Mouse (Mus musculus) testis, adult 2 months (tissue): ENCODE results near the gene Ssh1.

Experiments
- CTCF ChIP-seq: fragments of 200-500 bp; IDR thresholded peaks from 2 replicates; pipeline ENCODE4 v1.5.1; 2012; ENCODE audit warnings: low read depth, mild to moderate bottlenecking, inconsistent platforms, low read length, moderate library complexity; ENCODE audit not compliant: control insufficient read depth, insufficient read depth, insufficient replicate concordance
- POLR2A ChIP-seq: fragments of 200-500 bp; IDR thresholded peaks from 2 replicates; pipeline ENCODE4 v1.6.1; 2012; ENCODE audit warnings: low read depth, mild to moderate bottlenecking, inconsistent platforms, low read length, moderate library complexity; ENCODE audit not compliant: control insufficient read depth

DNA sequence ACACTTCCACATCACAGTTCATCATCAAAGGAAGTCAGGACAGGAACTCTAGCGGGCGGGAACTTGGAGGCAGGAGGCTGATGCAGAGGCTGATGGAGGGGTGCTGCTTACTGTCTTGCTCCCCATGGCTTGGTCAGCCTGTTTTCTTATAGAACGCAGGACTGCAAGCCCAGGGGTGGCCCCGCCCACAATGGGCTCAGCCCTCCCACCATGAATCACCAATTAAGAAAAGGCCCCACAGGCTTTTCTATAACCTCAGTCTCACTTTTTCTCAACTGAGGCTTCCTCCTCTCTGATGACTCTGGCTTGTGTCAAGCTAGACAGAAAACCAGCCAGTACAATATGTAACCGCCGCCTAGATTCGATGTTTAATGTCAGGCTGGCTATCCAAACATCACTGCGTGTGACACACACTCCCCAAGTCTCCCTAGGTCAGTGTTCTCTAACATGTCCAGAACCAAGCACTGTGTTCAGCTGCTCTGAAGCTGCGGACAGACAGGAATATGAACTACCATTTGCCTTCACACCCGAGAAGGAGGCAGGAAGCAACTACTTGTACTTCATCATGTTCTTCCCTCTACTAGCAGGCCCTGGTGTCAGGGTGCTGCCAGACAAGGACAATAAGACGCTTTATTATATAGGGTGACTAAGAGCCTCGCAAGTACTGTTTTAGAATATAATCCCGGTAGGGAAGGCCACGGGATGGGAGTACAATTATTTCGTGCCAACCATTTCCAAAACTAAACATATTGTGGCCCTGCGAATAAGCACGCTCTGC, 86.5 kb downstream of the Ssh1 start:
- TF ChIP-seq CTCF (no peak), POLR2A (no peak)
